Mouse (Mus musculus) ES-Bruce4 (cell line): ENCODE data around the gene Rab3gap1. TPM values are rescaled to one million over a fixed set of nuclear protein-coding genes. Genes with fewer than 3 reads are reported as not detected.

Experiments
- H3K27ac ChIP-seq: 2 replicates; pipeline ENCODE4 v1.5.1; 2012; ENCODE audit warnings: low read length, inconsistent platforms; ENCODE audit not compliant: insufficient read depth
- H3K27me3 ChIP-seq: 2 replicates; pipeline ENCODE4 v1.6.1; 2012; ENCODE audit warnings: mild to moderate bottlenecking, low read length, inconsistent platforms; ENCODE audit not compliant: control insufficient read depth, poor library complexity, insufficient read depth, severe bottlenecking
- H3K36me3 ChIP-seq: 2 replicates; pipeline ENCODE4 v1.6.1; 2012; ENCODE audit warnings: inconsistent platforms, mild to moderate bottlenecking, low read length, moderate library complexity; ENCODE audit not compliant: control insufficient read depth, poor library complexity, insufficient read depth, severe bottlenecking
- H3K4me1 ChIP-seq: one replicate; pipeline ENCODE4 v1.8.1; 2011; ENCODE audit warnings: low read length; ENCODE audit not compliant: control insufficient read depth, insufficient read depth
- H3K4me3 ChIP-seq: 2 replicates; pipeline ENCODE4 v1.5.1; 2011; ENCODE audit warnings: low read depth, mild to moderate bottlenecking, low read length
- H3K9ac ChIP-seq: 2 replicates; pipeline ENCODE4 v1.6.1; 2012; ENCODE audit warnings: low read depth, mild to moderate bottlenecking, inconsistent platforms; ENCODE audit not compliant: poor library complexity, severe bottlenecking
- H3K9me3 ChIP-seq: replicated peaks from 2 replicates; pipeline ENCODE4 v1.6.1; 2012; ENCODE audit warnings: mild to moderate bottlenecking, low read length, inconsistent platforms; ENCODE audit not compliant: control insufficient read depth, poor library complexity, insufficient read depth, severe bottlenecking
- CTCF ChIP-seq: IDR thresholded peaks from one replicate; pipeline ENCODE4 v1.8.1; 2011; ENCODE audit warnings: low read depth, low read length
- EP300 ChIP-seq: IDR thresholded peaks from 2 replicates; pipeline ENCODE4 v1.6.1; 2011; ENCODE audit warnings: low read depth, low read length; ENCODE audit not compliant: insufficient read depth
- POLR2A ChIP-seq: IDR thresholded peaks from one replicate; pipeline ENCODE4 v1.8.1; 2011; ENCODE audit warnings: low read length; ENCODE audit not compliant: insufficient read depth
- polyA plus RNA-seq: library from polyadenylated mRNA; stranded (reverse); fragments of >200 nt; gene quantifications from 2 replicates; pipeline ENCODE4 v1.2.4, GENCODE M21; 2011; ENCODE audit warnings: low read depth; ENCODE audit not compliant: missing spikeins, insufficient read depth, insufficient read length

Gene Rab3gap1
- polyA plus RNA-seq, 1 experiment, result 28.3 TPM

DNA sequence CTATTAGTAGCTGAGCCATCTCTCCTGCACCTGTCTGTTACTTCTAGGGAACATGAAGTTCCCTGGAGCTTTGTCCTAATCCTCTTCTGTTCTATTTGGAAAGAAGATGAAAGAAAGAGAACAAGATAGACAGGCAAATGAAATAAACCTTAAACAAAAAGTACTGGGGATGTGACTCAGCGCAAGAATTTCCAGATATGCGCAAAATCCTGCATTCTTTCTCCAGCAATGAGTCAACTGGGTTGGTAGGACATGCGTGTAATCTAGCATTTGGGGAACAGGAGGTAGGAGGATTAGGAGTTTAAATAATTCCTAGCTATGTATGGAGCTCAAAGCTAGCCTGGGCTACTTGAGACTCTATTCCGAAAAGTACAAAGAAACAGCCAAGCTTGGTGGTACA is 8.1 kb upstream of the Rab3gap1 start:
- no peak for TF ChIP-seq CTCF
- TF ChIP-seq EP300, result no peak
- no peak for TF ChIP-seq POLR2A
- Histone ChIP-seq H3K4me3 (no peak overlapping the region), H3K27ac (no peak overlapping the region), H3K9ac (no peak overlapping the region), H3K4me1 (no peaks in the 10 kb centered on the region), H3K27me3 (no peaks in the 10 kb centered on the region), H3K36me3 (no peaks in the 10 kb centered on the region), H3K9me3 (no peaks in the 10 kb centered on the region; the same call in 1 of the 2 replicates)

DNA sequence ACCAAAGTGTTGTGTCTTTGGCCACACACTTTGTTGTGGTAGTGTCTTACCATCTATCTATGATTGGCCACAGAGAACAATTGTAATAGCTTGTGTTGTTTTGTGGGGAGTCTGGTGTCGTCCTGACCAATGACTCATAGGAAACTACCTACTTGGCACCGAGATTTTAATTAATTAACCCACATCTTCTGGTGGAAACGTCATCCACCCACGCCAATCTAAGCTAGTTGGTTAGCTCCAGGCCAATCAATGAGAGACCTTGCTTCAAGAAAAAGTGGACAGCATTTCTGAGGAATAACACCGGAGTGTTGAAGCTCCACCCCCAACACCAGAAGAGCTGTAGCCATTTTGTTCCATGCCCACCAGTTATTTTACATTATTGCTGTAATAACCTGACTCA is 6.7 kb upstream of the Rab3gap1 start:
- TF ChIP-seq EP300 (no peak), POLR2A (no peak), CTCF (no peak)

DNA sequence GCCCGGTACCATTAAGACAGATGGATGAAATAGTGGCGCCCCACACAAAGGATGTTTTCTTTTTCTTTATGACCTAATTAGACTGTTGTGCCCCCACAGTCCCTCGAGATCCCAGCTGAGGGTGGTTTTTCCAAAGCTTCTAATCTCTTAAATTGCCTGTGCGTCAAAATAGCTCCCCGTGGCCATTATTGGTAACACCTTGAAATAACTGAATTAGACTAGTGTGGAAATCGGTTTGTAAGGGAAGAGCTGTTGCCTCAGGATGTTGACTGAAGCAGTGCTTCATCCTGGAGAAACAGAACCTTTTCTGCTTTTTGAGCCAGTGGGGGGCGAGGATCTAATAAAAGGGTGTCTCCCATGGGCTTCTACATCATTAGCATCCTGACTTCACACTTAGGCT is 4.8 kb upstream of the Rab3gap1 start:
- no peaks in the 10 kb centered on the region; the same call in 1 of the 2 replicates for H3K9me3 ChIP-seq
- no peaks in the 10 kb centered on the region for H3K36me3 ChIP-seq
- H3K27ac ChIP-seq, result no peak overlapping the region
- no peaks in the 10 kb centered on the region for H3K4me1 ChIP-seq
- H3K4me3 ChIP-seq, result no peak overlapping the region
- H3K27me3 ChIP-seq, result no peaks in the 10 kb centered on the region
- H3K9ac ChIP-seq, result no peak overlapping the region
- no peak for TF ChIP-seq CTCF
- no peak for TF ChIP-seq POLR2A
- TF ChIP-seq EP300, result no peak

More for the DNA sequence above, 6.7 kb upstream of the Rab3gap1 start:
- Histone ChIP-seq H3K4me3 (no peak overlapping the region), H3K9me3 (no peaks in the 10 kb centered on the region; the same call in 1 of the 2 replicates), H3K27ac (no peak overlapping the region), H3K36me3 (no peaks in the 10 kb centered on the region), H3K27me3 (no peaks in the 10 kb centered on the region), H3K4me1 (no peaks in the 10 kb centered on the region), H3K9ac (no peak overlapping the region)

DNA sequence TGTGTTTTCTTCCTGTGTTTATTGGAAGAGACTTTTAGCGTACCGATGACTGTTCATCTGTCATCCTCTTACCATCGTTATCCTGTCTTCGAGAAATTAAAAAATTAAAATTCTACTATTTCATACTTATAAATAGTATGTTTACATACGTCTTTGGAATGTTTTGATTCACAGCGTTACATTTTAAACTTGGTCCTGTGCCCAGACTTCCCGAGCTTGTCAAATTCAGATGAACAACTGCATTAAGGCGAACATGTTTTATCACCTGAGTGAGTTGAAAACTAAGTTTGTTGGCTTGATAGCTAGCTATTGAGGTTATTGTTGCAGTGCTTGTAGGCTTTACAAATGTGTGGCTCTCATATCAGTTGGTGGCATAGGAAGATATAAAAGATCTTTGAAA is 703 bp downstream of the Rab3gap1 start:
- no peak overlapping the region for H3K27ac ChIP-seq
- H3K9ac ChIP-seq, result peak overlapping the region; percentile 31

DNA sequence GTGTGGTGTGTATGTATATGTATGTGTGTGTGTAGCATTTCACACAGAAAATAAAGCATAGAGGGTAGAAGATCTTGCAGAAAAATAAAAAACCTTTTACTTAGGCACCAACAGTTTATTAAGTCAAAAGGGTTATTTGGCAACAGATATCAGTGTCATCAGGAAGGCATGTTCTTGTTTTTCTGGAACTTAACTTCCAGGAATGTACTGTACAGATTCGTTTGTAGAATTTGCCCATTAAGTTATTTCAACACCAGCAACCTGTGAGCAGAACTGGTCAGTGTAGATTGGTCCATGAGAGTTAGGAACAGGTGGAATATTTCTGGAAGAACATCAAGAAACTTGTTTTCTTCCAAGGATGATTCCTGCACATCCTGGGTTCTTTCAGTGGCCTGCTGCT is 30.8 kb downstream of the Rab3gap1 start:
- Histone ChIP-seq H3K27ac (no peak overlapping the region), H3K9me3 (peaks cover 9% of the 10 kb centered on the region), H3K9ac (no peak overlapping the region), H3K4me3 (no peak overlapping the region), H3K36me3 (peaks cover 2% of the 10 kb centered on the region; the same call in 1 of the 2 replicates), H3K4me1 (no peaks in the 10 kb centered on the region), H3K27me3 (no peaks in the 10 kb centered on the region)
- TF ChIP-seq CTCF (no peak), EP300 (no peak), POLR2A (no peak)

More for the DNA sequence above, 703 bp downstream of the Rab3gap1 start:
- peak overlapping the region; percentile 77 for H3K4me3 ChIP-seq
- no peak for TF ChIP-seq POLR2A
- TF ChIP-seq EP300, result no peak
- TF ChIP-seq CTCF, result no peak
- H3K4me1 ChIP-seq, result no peaks in the 10 kb centered on the region
- H3K36me3 ChIP-seq, result peaks cover 12% of the 10 kb centered on the region
- H3K27me3 ChIP-seq, result no peaks in the 10 kb centered on the region
- peaks cover 17% of the 10 kb centered on the region for H3K9me3 ChIP-seq

DNA sequence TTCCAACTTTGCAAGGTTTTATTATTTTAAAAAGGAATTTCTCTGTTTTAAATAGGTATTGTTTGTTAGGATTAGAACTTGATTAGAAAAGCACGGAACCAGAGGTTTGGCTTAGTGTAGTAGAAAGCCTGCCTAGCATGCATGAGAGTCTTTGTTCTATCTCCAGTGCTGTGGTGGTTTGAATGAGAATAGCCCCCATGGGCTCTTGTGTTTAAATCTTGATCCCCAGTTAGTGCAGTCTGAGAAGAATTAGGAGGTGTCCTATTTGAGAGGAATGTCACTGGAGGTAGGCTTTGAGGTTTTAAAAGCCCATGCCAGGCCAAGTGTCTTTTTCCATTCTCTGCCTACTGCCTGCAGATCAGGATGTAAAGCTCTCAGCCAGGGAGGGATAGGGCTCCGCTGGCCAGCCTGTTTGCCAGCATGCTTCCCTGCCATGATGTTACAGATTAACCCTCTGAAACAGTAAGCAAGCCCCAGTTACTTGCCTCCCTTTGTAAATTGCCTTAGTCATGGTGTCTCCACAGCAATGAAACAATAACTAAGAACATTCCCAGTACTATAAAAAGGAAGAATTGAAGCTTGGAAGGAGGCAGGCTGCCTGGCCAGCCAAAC is 36.3 kb downstream of the Rab3gap1 start:
- Histone ChIP-seq H3K27ac (peak overlapping the region; percentile 19; the same call in 1 of the 2 replicates), H3K9me3 (no peaks in the 10 kb centered on the region), H3K36me3 (no peaks in the 10 kb centered on the region; the same call in 1 of the 2 replicates), H3K27me3 (no peaks in the 10 kb centered on the region), H3K4me1 (no peaks in the 10 kb centered on the region), H3K4me3 (no peak overlapping the region), H3K9ac (no peak overlapping the region)
- TF ChIP-seq EP300, result no peak
- TF ChIP-seq POLR2A, result no peak
- no peak for TF ChIP-seq CTCF
